Mouse (Mus musculus) ovary, postnatal 10 days (tissue): ENCODE data around the gene Cyp2a22.
"Not testable (repeated sequence)": the region's sequence is repeated elsewhere in the genome, so short reads cannot be mapped to it uniquely, and the experiment has no call there.

Experiments used
- DNase-seq: peaks from one replicate; pipeline ENCODE4 v3.0.0; 2022; ENCODE audit warnings: low spot score

The Cyp2a22 gene

DNA sequence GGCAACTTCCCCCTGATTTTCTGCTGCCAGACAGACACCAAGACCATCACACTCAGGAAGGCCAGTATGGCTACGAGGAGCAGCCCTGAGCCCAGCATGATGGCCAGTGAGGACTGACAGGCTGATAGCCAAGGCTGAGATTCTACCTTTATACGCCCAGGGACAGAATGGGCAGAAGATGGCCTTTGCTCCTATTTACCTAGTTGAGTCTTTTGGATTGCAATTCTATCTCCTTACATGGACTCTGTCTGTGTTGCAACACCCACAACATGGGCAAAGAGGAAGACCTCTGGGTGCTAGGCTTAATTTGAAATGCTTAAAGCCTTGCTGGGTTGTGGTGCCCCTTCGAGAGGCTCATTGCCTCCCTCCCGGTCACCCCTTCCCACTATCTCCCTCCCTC, at the start of gene Cyp2a22:
Gene Cyp2a22 (minus strand): TSS at position 123 of the 400 bp plus-strand sequence.
- DNase-seq = no peak

DNA sequence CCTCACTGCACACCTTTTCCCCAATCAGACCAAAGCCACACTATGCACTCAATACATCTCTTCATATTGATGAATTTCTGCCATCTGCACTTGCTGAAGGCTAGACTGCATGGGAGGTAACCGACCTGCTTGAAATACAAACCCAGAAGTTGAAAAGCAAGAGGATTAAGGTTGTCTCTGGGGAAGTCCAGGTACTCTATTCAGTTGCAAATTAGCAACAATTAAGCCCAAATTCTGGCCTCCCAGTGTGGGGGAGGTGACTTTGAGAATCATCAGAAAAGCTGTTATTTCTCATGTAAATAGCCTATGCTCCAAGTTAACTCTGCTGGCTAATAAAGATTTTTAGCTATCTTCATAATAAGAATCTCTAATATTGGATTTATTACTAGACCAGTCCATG, 44.0 kb upstream of the Cyp2a22 start:
- not testable (repeated sequence) for DNase-seq

DNA sequence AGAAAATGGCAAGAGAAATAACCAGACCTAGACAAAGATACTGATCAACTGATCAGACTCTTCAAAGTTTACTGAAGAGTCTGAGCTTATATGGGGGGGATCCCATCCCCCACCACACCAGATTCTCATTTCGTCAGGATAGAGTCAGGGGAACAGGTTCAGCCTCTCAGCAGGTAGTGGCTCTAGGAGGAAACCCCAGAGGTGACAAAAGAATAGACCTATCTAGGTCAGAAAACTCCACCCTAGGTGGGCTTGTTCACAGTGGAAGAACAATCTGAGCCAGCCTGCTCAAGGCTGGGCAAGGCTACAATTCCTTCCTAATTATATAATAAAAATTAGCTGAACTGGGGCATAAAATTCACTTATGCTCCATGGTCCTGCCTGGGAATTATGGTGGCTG, 43.4 kb upstream of the Cyp2a22 start:
- no peak for DNase-seq

DNA sequence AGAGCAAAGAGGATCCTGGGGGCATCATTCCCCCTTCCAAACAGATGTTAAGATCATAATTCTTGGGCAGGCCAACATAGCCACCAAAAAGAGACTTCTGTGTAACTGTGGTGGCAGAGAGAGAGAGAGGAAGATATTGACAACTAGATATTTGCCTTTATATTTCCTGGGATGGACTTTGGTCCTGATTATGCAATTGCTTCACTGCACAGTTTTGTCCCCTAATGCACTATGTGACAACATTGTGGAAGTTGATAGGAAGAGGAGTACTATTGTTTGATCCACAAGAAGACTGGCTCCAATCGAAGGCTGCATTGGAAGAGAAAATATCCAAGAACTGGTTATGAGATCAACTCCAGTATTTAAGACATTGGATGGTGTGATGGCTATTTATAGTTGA, 42.8 kb upstream of the Cyp2a22 start:
- DNase-seq = not testable (repeated sequence)

DNA sequence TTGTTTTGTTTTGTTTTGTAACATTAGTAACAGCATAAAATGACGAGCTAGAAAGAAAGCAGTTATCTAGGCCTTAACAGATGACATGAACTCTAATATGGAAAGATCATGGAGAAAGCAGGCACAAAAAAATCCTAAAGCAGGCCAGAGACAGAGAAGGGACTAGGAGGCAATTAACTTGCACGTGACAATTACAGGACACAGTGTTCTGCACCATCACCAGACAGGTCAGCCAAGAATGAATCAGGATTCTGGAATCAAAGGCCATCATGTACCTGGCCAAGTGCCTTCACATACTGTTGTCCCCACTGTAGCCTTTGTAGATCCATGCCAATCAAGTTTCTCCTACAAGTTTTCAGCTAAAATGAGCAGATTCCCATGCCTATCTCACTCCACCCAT, 42.3 kb upstream of the Cyp2a22 start:
- not testable (repeated sequence) for DNase-seq

DNA sequence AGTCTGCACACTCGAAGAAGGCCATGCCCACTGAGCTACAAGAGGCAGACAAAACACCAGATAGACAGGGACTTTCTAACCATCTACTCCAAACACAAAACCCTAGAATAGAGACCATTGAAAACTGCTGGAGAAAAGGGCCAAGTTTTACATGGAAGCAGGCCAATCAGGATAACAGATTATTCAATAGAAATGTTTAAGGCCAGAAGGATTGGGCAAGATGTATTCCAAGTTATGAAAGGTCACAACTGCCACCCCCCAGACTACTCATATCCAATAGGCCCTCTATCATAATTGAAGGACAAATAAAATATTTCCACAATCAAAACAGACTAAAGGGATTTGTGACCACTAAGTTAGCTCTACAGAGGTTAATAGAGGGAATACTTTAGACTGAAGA, 23.2 kb upstream of the Cyp2a22 start:
- DNase-seq = not testable (repeated sequence)

DNA sequence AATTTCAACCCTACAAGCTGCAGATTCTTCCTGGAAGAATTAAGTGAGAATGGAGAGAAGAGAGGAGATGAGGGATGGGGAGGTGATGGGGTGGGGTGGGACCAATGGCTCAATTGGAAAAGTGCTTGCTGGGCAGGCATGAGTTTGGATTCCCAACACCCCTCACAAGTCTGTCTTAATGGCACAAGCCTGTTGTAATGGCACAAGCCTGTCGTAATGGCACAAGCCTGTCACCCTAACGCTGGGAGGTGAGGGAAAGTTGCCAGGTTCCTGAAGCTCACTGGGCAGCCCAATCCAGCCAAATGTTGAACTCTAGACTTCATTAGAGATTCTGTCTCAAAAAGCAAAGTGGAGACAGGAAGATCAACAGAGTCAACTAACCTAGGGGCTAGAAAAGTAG, 14.1 kb upstream of the Cyp2a22 start:
- DNase-seq = not testable (repeated sequence)

DNA sequence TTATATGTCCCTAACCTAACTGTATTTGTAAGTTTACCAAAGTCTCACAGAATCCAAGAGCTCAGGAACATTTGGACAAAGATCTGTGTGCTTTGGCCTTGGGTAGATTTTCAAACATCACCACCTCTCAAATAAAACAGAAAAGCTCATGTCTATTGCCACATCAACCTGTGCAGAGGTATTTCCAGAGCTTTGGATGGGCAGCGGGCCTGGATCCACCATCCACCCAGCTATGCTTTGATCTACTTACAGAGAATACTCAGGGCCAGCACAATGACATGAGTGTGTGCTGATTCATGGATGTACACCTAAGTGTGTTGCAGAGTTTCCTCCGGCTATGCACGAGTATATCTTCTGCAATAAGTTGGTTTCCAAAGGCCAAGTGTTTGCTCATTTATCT, 13.5 kb upstream of the Cyp2a22 start:
- DNase-seq = not testable (repeated sequence)

DNA sequence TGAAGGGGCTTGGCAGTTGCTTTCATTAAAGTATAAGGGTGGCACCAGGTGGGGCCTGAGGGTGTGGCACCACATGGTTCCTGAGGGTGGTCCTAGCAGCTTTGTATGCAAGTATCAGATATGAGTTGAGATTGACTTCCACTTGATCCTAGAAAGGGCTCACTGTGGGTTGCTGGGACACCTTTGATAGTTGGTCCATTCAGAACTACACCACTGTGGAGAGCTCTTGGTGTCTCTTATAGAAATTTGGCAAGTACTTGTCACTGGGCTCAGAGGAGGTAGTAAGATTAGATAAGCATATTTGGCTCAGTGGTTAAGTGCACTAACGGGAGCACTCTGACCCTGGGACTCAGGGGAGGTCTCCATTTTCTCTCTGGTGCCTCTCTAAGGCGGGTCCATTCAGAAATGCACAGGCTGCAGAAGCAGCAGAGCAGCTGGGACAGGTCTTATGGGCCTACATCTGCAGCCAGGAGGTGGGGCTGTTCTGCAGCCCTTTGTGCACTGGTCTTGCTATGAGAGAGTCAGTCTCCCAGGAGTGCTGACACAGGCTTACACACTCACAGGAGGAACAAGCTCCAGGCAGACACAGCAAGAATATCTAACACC, 2.2 kb upstream of the Cyp2a22 start:
- DNase-seq = not testable (repeated sequence)

DNA sequence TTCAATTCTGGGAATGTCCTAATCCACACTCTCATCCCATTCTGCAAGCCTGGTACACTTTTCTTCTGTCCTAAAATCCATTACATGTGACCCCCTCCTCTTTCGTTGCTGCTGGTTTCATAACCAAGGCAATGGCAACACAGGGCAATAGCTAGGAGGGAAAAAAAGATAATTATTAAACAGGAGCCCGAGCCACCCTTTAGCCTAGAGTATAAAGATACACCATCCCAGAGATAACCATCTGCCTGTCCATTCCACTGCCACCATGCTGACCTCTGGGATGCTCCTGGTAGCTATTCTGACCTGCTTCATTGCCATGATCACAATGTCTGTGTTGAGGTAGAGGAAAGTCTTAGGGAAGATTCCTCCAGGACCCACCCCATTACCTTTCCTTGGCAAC, 22.1 kb downstream of the Cyp2a22 start:
- DNase-seq = not testable (repeated sequence)
